Mouse (Mus musculus): ENCODE measurements around the gene Ift88.

- TF ChIP-seq CTCF (conservative IDR thresholded peaks at IDR 0.05 in 1 of 2, IDR thresholded peaks at IDR 0.05 in 1 of 2; ENCODE audit: low read depth in 2 of 2, low read length in 2 of 2) (no peak), USF1 (IDR thresholded peaks at IDR 0.05; ENCODE audit: low read depth, low read length) (no peak)
Measured at GRCm38 (mm10) chr14:57462871-57463270, 39.0 kb downstream of the Ift88 start.
